Mouse (Mus musculus): Measurements from ENCODE around the gene Phf10.
"Not testable (repeated sequence)": the region's sequence is repeated elsewhere in the genome, so short reads cannot be mapped to it uniquely, and the experiment has no call there.

Gene Phf10

DNA sequence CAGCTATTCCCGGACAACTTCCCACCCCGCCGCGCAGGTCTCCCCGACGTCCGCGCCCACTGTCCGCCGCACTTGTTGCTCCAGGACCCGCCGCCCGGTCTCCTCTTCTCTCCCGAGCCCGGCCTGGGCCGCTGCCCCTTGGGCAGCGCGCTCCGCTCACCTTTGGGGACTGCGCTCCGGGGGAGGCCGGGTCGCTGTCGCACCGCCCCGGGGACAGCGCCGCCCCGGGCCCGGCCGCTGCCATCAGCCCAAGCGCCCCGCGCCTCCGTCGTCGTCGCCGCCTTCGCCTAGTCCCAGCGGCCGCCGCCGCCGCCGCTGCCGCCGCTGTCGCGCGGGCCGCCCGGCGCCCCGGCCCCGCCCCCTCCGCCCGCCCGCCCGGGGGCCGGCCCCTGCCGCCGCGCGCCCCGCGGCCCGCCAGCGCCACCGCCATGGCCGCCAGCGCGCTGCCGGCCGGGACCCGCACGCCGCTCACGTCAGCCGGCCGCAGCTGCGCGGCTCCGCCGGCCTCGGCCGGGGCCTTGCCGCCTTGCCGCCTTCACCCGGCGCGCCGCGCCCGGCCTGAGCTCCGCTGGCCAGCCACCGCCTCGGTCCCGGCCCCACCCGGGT lies at the start of gene Phf10:
Gene Phf10 (minus strand): TSS at position 323 of the 606 bp plus-strand sequence.
- DNase-seq (ENCODE audit: low spot score), result peak; percentile 31

DNA sequence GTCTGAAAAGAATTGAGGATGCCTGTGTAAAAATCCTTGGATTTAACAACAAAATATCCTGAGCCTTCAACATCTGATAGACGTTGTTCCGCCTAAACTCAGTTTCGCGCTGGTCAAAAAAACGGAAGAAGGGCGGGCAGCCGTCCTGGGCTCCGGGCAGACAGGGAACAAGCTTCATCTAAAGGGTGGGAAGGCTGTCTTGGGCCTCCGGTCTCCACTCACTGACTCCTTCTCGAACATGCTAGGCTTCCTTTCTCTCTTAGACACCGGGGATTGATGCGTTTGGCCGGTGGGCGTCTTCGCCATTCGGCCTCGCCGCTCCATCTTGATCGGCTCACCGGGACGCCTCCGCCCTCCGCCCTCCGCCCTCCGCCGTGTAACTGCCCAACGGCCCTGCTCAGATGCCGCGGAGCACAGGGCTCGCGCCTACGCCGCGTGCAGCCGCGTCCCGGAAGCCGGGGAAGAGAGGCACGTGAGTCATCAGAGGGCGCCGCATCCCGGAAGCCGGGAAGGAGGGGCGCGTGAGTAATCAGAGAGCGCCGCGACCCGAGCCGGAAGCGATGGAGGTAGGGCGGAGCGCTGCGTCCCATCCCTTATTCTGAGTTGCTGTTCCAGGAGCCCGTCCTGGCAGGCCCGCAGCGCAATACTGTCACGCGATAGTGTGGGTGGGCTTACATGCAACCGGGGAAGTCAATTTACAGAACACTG lies 48.8 kb upstream of the Phf10 start, which contains the start of gene Gm3435:
Gene Gm3435 (plus strand): TSS at position 471 of the 708 bp plus-strand sequence.
- DNase-seq (ENCODE audit: low spot score), result not testable (repeated sequence)

DNA sequence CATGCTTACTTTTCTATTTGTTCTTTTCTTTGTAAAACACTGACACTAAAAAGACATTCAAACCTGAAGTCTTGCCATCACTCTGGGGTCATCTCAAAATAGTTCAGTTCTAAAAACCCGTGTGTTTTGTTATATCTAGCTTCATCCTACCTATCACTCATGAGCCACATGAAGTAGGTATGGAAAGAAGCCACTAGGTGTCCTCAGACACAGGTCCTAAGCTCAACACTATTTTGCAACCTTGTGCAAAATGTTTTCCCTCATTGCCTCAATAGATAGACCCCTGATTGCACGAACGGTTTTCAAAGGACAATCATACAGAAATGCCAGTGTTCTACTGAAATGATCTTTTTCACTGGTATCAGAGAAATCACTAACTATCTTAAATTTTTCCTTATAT lies 48.0 kb upstream of the Phf10 start:
- DNase-seq (ENCODE audit: low spot score), result not testable (repeated sequence)

DNA sequence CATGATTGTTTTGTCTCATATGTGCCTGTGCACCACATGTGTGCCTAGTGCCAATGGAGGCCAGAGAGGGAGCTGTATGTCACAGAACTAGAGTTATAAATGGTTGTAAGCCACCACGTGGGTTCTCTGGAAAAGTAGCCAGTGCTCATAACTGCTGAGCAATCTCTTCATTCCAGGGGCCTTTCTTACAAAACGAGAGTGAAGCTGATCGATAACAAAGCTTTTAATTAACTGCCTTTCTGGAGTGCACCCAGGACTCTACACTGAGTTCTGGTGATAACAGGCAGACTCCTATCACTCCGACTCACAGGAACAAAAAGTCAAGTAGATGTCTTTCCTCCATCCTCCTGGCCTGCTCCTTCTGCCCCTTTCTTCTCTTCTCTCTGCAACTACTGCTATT lies 39.0 kb upstream of the Phf10 start:
- not testable (repeated sequence) for DNase-seq (ENCODE audit: low spot score)

DNA sequence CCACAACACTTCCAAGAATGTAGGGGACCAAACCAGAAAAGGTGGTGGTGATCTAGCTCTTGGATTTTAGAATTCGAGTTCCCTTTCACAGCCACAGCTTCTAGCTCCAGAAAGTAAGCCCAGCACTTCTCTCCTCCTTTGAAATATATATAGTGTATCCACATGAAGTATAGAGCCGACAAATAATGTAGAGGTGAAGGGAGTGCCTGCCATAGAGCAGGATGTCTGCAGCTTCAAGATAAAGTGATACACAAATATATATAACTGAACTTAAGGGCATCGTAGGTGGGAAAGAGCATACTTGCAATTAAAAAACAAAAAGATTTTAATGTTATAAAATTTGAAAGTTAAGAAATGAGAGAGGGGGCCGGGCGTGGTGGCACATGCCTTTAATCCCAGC lies 33.1 kb upstream of the Phf10 start:
- DNase-seq (ENCODE audit: low spot score), result not testable (repeated sequence)

DNA sequence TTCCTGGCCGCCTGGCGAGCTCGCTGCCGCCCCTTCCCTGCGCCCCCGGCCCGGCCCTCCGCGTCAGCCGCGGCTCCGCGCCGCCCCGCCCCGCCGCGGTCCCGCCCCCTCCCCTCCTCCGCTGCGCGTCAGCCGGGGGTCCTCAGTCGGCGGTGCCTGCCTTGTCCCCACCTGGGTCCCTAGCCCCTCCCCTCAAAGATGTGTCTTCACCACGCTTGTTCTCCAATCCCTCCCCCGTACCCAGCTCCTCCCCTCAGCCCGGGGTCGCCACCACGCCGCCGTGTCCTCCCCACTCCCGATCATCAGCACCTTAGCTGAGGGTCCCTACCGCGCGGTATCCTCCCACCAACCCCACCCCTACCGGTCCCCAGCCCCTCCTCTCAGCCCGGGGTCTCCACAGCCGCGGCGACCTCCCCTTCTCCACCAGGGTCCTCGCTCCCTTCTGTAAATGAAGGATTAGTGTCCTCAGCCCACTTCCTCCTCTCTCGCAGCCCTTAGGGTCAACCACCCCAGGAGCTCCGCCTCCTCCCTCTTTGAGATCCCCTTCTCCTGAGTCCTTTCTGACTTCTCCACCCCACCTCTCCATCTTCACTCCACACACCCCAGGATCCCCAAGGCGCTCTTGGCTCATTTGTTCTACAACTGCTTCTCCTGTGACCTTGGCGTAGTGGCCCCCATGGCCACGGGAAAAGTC lies 32.2 kb upstream of the Phf10 start:
- not testable (repeated sequence) for DNase-seq (ENCODE audit: low spot score)

DNA sequence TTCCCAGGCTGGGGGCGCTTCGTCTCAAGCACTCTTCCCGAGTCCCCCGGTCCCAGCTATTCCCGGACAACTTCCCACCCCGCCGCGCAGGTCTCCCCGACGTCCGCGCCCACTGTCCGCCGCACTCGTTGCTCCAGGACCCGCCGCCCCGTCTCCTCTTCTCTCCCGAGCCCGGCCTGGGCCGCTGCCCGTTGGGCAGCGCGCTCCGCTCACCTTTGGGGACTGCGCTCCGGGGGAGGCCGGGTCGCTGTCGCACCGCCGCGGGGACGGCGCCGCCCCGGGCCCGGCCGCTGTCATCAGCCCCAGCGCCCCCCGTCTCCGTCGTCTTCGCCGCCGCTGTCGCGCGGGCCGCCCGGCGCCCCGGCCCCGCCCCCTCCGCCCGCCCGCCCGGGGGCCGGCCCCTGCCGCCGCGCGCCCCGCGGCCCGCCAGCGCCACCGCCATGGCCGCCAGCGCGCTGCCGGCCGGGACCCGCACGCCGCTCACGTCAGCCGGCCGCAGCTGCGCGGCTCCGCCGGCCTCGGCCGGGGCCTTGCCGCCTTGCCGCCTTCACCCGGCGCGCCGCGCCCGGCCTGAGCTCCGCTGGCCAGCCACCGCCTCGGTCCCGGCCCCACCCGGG lies 31.6 kb upstream of the Phf10 start:
- not testable (repeated sequence) for DNase-seq (ENCODE audit: low spot score)

DNA sequence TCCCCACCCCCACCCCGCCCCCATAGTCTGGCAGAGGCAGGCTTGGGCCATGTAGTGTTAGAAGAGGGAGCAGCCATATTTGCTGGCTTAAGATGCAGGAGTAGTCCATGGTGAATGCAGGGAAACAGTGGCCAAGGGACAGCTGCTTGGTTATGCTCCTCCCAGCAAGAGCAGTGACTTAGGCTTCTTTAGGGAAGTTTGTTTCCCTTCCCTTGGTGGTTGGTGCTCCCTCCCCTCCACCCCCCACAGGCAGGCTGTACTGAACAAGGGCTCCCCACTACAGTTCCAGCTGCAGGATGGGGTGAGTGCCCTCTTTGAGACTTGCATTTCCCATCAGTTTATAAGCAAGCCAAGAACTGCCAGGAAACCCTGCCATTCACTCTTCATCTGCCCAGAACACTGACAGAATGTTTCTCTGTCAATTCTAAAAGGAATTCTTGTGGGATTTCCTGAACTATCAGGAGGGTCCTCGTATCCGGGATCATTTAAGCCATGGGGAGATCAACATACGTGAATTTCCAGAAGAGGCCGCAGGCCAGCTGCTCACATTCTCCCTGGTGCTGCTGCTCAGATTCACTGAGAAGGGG lies 29.1 kb upstream of the Phf10 start:
- DNase-seq (ENCODE audit: low spot score), result not testable (repeated sequence)

DNA sequence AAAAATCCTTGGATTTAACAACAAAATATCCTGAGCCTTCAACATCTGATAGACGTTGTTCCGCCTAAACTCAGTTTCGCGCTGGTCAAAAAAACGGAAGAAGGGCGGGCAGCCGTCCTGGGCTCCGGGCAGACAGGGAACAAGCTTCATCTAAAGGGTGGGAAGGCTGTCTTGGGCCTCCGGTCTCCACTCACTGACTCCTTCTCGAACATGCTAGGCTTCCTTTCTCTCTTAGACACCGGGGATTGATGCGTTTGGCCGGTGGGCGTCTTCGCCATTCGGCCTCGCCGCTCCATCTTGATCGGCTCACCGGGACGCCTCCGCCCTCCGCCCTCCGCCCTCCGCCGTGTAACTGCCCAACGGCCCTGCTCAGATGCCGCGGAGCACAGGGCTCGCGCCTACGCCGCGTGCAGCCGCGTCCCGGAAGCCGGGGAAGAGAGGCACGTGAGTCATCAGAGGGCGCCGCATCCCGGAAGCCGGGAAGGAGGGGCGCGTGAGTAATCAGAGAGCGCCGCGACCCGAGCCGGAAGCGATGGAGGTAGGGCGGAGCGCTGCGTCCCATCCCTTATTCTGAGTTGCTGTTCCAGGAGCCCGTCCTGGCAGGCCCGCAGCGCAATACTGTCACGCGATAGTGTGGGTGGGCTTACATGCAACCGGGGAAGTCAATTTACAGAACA lies 17.4 kb upstream of the Phf10 start, which contains the start of the genes 9030025P20Rik and Gm3417:
Gene 9030025P20Rik (plus strand): TSS at position 107 of the 677 bp plus-strand sequence.
Gene Gm3417 (minus strand): TSS at position 429 of the 677 bp plus-strand sequence.
- DNase-seq (ENCODE audit: low spot score), result not testable (repeated sequence)

DNA sequence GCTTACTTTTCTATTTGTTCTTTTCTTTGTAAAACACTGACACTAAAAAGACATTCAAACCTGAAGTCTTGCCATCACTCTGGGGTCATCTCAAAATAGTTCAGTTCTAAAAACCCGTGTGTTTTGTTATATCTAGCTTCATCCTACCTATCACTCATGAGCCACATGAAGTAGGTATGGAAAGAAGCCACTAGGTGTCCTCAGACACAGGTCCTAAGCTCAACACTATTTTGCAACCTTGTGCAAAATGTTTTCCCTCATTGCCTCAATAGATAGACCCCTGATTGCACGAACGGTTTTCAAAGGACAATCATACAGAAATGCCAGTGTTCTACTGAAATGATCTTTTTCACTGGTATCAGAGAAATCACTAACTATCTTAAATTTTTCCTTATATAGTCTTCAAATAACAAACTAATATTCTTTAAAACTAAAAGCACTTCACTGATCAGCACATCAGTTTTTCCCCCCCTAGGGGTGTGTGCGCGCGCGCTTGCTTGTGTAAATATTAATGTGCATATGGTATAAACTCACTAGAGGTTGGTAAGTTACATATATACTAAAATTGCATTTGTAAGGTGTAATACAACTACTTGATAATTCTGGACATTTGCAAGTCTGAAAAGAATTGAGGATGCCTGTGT lies 16.8 kb upstream of the Phf10 start:
- DNase-seq (ENCODE audit: low spot score), result not testable (repeated sequence)

DNA sequence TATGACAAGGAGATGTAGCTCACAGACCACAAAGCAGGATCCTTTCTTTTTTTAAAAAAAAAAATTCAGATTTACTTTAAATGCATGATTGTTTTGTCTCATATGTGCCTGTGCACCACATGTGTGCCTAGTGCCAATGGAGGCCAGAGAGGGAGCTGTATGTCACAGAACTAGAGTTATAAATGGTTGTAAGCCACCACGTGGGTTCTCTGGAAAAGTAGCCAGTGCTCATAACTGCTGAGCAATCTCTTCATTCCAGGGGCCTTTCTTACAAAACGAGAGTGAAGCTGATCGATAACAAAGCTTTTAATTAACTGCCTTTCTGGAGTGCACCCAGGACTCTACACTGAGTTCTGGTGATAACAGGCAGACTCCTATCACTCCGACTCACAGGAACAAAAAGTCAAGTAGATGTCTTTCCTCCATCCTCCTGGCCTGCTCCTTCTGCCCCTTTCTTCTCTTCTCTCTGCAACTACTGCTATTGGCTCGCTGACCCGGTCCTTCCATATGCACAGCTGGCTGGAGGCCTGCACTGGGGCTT lies 7.4 kb upstream of the Phf10 start:
- DNase-seq (ENCODE audit: low spot score), result not testable (repeated sequence)

DNA sequence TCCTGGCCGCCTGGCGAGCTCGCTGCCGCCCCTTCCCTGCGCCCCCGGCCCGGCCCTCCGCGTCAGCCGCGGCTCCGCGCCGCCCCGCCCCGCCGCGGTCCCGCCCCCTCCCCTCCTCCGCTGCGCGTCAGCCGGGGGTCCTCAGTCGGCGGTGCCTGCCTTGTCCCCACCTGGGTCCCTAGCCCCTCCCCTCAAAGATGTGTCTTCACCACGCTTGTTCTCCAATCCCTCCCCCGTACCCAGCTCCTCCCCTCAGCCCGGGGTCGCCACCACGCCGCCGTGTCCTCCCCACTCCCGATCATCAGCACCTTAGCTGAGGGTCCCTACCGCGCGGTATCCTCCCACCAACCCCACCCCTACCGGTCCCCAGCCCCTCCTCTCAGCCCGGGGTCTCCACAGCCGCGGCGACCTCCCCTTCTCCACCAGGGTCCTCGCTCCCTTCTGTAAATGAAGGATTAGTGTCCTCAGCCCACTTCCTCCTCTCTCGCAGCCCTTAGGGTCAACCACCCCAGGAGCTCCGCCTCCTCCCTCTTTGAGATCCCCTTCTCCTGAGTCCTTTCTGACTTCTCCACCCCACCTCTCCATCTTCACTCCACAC lies 583 bp upstream of the Phf10 start:
- not testable (repeated sequence) for DNase-seq (ENCODE audit: low spot score)

DNA sequence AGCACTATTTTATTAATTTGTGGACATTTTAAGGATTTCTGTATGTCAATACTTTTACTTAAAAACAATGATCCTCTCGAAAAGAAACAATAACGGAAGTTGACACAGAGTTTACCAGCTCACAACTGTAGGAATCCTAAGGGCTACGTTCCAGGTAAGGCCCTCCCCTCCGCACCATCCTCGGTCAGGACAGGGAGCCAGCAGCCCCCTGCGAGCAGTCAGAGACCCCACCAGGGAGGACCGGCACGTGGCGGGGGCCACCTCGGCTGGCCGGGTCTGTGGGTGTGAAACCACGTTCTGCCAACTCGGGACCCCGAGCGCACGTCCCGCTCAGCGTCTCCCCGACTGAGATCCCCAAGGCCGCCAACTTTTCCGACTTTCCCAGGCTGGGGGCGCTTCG lies 553 bp downstream of the Phf10 start:
- DNase-seq (ENCODE audit: low spot score), result peak; percentile 26

DNA sequence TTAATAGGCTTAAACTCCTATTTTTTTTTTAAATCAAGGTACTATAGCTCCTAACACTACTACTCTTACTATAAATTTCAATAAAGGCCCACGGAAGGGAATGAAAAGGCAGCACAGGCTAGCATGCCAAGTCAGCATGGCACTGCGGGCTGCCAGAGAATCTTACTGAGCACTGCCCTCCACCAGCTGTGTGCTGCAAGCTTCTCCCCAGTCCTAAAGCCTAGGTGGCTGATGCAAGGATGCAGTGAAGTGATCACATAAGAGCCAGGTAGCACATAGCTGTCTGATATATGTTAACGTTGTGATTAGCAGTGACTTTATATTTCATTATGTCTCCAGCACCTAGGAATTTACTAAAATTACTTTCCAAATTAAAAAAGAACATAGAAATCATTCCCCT lies 1.1 kb downstream of the Phf10 start:
- DNase-seq (ENCODE audit: low spot score), result no peak

DNA sequence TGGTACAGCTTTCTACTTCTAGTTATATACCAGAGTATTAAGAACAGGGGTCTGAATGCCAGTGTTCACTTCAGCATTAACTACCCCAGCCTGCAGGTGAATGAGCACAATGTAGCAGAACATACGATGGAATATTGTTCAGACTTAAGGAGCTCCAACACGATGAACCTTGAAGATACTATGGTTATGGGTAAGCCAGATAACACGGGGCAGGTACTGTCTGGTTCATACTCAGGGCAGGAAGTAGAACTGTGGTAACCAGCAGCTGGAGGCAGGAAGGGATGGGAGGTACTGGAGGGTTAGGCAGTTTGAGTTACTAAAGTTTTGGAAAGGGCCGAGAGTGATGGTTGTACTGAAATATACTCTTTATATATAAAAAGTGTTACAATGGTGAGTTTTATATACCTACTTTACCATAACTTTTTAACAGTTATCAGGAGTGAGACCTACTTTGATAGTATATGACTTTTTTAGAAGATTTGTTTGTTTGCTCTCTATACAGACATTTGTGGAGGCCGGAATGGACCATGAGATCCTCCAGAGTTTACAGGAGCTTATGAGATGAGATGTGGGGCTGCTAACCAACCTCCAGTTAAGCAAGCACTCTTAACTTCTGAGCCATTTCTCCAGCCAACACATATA lies 2.3 kb downstream of the Phf10 start:
- DNase-seq (ENCODE audit: low spot score), result no peak

DNA sequence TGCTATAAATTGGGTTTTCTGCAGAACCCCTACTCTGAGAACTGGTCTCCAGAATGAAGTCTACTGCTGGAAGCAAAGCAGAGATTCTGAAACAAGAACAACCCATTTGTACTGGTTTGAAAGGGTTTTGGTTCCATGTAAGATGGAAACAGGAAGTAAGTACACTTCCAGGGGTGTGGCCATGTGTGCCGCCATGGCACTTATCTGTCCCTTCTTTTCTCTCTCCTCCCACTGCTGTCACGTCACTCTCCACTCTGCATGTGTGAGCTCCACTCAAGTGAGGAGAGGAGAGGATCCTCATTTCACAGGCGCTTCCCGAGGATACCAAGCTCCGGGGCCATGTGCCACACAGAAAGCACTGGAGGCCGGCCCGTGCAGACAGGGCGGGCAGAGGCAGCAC lies 7.6 kb downstream of the Phf10 start:
- DNase-seq (ENCODE audit: low spot score), result no peak

DNA sequence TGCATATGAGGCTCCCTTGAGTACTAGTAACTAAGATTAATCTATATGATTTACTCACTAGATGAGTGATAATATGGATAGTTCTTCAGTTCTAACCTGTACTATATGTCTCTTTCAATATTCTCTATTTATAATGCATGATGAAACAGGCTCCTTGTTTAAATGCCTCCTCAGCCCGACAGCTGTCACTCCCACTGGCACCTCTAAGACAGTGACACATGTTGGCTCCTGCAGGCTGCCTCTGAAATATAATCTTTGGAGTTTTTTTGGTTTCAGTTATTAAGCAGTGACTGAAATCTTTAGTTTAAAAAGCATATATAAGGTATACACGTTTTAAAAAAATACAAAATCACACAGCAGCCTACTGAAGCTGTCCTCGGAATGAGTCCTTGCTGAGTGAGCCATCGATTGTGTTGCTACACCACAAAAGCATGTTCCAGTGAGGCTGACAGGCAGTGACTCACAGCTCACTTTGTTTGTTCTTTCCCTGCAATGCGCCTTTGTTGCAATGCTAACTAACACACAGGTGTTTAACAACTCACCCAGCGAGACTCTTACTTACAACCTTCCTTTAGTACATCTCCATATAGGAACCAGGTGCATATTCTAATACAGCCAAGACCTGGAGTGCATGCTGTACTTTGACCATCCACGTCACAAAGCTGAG lies 11.8 kb downstream of the Phf10 start:
- DNase-seq (ENCODE audit: low spot score), result no peak

DNA sequence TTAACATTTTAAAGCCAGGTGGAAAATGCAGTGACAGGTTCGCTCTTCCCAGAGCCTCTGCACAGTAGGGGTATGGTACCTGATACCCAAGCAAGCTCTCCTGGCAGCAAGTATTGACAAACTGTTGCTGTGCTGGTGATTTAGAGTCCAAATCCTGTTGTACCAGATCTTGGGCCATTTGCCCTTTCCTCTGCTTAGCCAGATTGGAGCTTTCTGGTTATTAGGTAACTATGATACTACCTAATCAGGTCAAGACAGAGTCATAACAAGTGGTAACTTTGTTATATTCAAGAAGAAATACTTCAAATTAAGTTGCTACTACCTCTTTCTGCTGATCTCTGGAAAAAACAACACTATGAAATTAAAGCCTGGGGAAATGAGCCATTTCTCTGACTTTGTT lies 16.5 kb downstream of the Phf10 start:
- no peak for DNase-seq (ENCODE audit: low spot score)

DNA sequence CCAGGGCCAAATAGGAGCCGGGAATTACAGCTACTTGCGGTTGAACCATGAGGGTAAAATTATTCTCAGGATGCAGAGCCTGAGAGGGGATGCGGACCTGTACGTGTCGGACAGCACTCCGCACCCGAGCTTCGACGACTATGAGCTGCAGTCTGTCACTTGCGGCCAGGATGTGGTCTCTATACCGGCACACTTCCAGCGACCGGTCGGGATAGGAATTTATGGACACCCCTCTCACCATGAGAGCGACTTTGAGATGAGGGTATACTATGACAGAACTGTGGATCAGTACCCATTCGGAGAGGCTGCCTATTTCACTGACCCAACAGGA lies 17.4 kb downstream of the Phf10 start:
- DNase-seq (ENCODE audit: low spot score), result no peak

Data from yolk sac, embryonic 10.5 days (tissue).